Mouse (Mus musculus) heart, embryonic 16.5 days (tissue): ENCODE results near the gene Fam114a2. TPM values are rescaled to one million over a fixed set of nuclear protein-coding genes. Genes with fewer than 3 reads are reported as not detected.

Source experiments
- ATAC-seq: fragments of 200-750 bp; cut with Nextera tagmentation; replicated peaks from 2 replicates; pipeline ENCODE4 v1.8.0; 2017; ENCODE audit warnings: moderate number of reproducible peaks; ENCODE audit not compliant: insufficient read depth, low FRiP score; ENCODE audit errors: extremely low read depth
- H3K27ac ChIP-seq: fragments of 300-500 bp; sonication (generic); 2 replicates; pipeline ENCODE4 v1.5.1; 2014; ENCODE audit warnings: mild to moderate bottlenecking, low read length, control low read depth, moderate library complexity
- H3K27me3 ChIP-seq: fragments of 300-500 bp; sonication (generic); 2 replicates; pipeline ENCODE4 v1.6.1; 2014; ENCODE audit warnings: low read length, mixed read lengths; ENCODE audit not compliant: control insufficient read depth, insufficient read depth
- H3K36me3 ChIP-seq: fragments of 300-500 bp; sonication (generic); 2 replicates; pipeline ENCODE4 v1.6.1; 2014; ENCODE audit not compliant: control insufficient read depth, insufficient read depth
- H3K4me1 ChIP-seq: fragments of 300-500 bp; sonication (generic); 2 replicates; pipeline ENCODE4 v1.6.1; 2014; ENCODE audit warnings: low read length, mixed read lengths; ENCODE audit not compliant: control insufficient read depth, insufficient read depth
- H3K4me2 ChIP-seq: fragments of 300-500 bp; sonication (generic); 2 replicates; pipeline ENCODE4 v1.6.1; 2014; ENCODE audit warnings: low read depth, mild to moderate bottlenecking, control low read depth, low read length
- H3K4me3 ChIP-seq: fragments of 300-500 bp; sonication (generic); 2 replicates; pipeline ENCODE4 v1.5.1; 2014; ENCODE audit warnings: mild to moderate bottlenecking, control low read depth, low read length
- H3K9ac ChIP-seq: fragments of 300-500 bp; sonication (generic); 2 replicates; pipeline ENCODE4 v1.6.1; 2014; ENCODE audit warnings: low read length, control low read depth
- H3K9me3 ChIP-seq: fragments of 300-500 bp; sonication (generic); replicated peaks from 2 replicates; pipeline ENCODE4 v1.6.1; 2016; ENCODE audit warnings: low read length; ENCODE audit not compliant: control insufficient read depth
- WGBS: fragments of 180-500 bp; shearing (Covaris S2); extraction: QIAGEN DNeasy Blood & Tissue Kit; methylation state at CpG from one replicate; pipeline ENCODE4 v1.1.7; 2014; 5-methylcytosine and 5-hydroxymethylcytosine counted together
- polyA plus RNA-seq: library from polyadenylated mRNA; unstranded; fragments of >200 nt; fragmentation: Nextera tagmentation; extraction: Ambion mirVana; gene quantifications from 2 replicates; pipeline ENCODE4 v1.2.1, GENCODE M21; 2015

Fam114a2 gene
- polyA plus RNA-seq, 1 experiment from 2014 or later, result 65.3 TPM

DNA sequence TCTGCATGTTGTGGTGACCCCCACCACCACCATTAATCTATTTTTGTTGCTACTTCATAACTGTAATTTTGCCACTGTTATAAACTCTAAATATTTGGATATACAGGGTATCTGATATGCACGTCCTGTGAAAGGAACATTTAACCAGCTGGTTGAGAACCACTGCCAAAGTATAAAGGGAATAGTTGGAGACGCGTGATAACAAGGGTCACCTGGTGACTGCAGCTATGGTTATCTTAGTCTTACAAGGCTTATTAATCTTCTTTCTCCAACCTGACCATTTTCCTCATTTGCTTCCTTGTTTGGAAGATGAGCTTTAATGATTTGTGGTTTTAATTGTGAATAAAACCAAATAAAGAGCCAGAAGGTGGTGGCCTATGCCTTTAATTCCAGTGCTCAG, 5.0 kb upstream of the Fam114a2 start:
- no peak overlapping the region for H3K4me2 ChIP-seq
- H3K9me3 ChIP-seq, result no peaks in the 10 kb centered on the region
- no peak overlapping the region for H3K27ac ChIP-seq
- H3K9ac ChIP-seq, result no peak overlapping the region
- ATAC-seq, result no peak
- 0 out of 2 replicates have a peak, but pooled peaks cover under 1% of the 10 kb centered on the region for H3K36me3 ChIP-seq
- no peak overlapping the region for H3K4me3 ChIP-seq
- 83% methylated on average over 3 of the region's 3 CpGs for WGBS
- H3K4me1 ChIP-seq, result peaks cover 9% of the 10 kb centered on the region
- H3K27me3 ChIP-seq, result no peaks in the 10 kb centered on the region

- no peak for ATAC-seq
- Histone ChIP-seq H3K4me2 (no peak overlapping the region), H3K27ac (peak overlapping the region; percentile 12; the same call in 1 of the 2 replicates), H3K36me3 (no peaks in the 10 kb centered on the region), H3K27me3 (no peaks in the 10 kb centered on the region), H3K9me3 (no peaks in the 10 kb centered on the region), H3K9ac (no peak overlapping the region), H3K4me1 (peaks cover 15% of the 10 kb centered on the region), H3K4me3 (no peak overlapping the region)
- 84% methylated on average over 7 of the region's 7 CpGs for WGBS
These were observed 3.6 kb upstream of the Fam114a2 start for GRCm38 (mm10) chr11:57522046-57522445.

DNA sequence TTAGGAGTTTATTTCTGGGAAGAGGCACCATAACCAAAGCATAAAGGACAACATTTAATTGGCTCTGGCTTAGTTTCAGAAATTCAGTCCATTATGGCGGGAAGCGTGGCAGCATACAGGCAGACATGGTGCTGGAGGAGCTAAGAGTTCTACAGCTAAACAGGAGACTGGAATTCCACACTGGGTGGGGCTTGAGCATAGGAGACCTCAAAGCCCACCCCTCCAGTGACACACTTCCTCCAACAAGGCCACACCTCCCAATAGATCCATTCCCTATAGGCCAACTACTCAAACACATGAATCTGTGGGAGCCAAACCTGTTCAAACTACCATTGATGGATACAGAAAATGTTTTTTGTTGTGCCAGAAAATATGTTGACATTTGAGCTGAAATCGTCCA, 2.8 kb upstream of the Fam114a2 start:
- WGBS, result 89% methylated on average over 3 of the region's 3 CpGs
- no peak overlapping the region for H3K4me2 ChIP-seq
- no peak overlapping the region for H3K9ac ChIP-seq
- peaks cover 17% of the 10 kb centered on the region for H3K4me1 ChIP-seq
- no peak for ATAC-seq
- H3K4me3 ChIP-seq, result no peak overlapping the region
- H3K9me3 ChIP-seq, result no peaks in the 10 kb centered on the region
- no peak overlapping the region for H3K27ac ChIP-seq
- no peaks in the 10 kb centered on the region for H3K36me3 ChIP-seq
- H3K27me3 ChIP-seq, result no peaks in the 10 kb centered on the region

- H3K9ac ChIP-seq, result peak overlapping the region; percentile 94
- 76% methylated on average over 5 of the region's 5 CpGs for WGBS
- H3K27me3 ChIP-seq, result no peaks in the 10 kb centered on the region
- no peaks in the 10 kb centered on the region for H3K9me3 ChIP-seq
- H3K4me1 ChIP-seq, result peaks cover 14% of the 10 kb centered on the region
- H3K27ac ChIP-seq, result no peak overlapping the region
- ATAC-seq, result no peak
- no peaks in the 10 kb centered on the region for H3K36me3 ChIP-seq
- peak overlapping the region; percentile 79 for H3K4me2 ChIP-seq
- peak overlapping the region; percentile 99 for H3K4me3 ChIP-seq
These were observed 887 bp upstream of the Fam114a2 start for GRCm38 (mm10) chr11:57519304-57519703.

DNA sequence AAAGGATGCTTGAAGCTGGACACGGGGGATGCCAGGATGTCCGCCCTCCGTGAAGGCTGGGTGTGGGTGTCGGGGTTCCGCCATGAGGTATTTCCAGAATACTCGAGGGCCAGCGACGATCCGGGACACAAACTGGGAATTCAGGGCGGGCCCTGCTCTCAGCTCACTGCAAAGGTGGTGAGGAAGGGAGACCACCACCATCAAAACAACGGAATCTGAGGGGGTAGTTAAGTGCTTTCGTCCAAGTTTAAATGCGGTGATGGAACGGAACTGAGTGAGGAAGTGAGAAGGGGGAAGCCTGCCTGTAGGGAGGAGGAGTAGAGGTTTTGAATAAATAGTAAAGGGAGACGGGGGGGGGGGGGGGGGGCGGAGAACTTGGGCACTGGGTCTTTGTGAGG, 333 bp upstream of the Fam114a2 start:
- peak; percentile 14; the same call in 1 of the 2 replicates for ATAC-seq

GRCm38 (mm10) chr11:57516946-57517441, 1.4 kb downstream of the Fam114a2 start:
- no peak overlapping the region for H3K27ac ChIP-seq
- ATAC-seq, result no peak
- peaks cover 13% of the 10 kb centered on the region for H3K4me1 ChIP-seq
- H3K4me2 ChIP-seq, result no peak overlapping the region
- H3K27me3 ChIP-seq, result no peaks in the 10 kb centered on the region
- peaks cover 10% of the 10 kb centered on the region for H3K36me3 ChIP-seq
- H3K9me3 ChIP-seq, result no peaks in the 10 kb centered on the region
- no peak overlapping the region for H3K4me3 ChIP-seq
- 37% methylated on average over 5 of the region's 5 CpGs for WGBS
- H3K9ac ChIP-seq, result no peak overlapping the region

More for the DNA sequence above, 333 bp upstream of the Fam114a2 start:
- no peaks in the 10 kb centered on the region for H3K9me3 ChIP-seq
- H3K9ac ChIP-seq, result peak overlapping the region; percentile 94
- H3K36me3 ChIP-seq, result no peaks in the 10 kb centered on the region
- H3K4me1 ChIP-seq, result peaks cover 13% of the 10 kb centered on the region
- H3K4me2 ChIP-seq, result peak overlapping the region; percentile 79
- H3K27ac ChIP-seq, result peak overlapping the region; percentile 37; the same call in 1 of the 2 replicates
- peak overlapping the region; percentile 99 for H3K4me3 ChIP-seq
- under 1% methylated on average over 15 of the region's 16 CpGs for WGBS
- no peaks in the 10 kb centered on the region for H3K27me3 ChIP-seq

- Histone ChIP-seq H3K4me2 (no peak overlapping the region), H3K27me3 (no peaks in the 10 kb centered on the region), H3K9me3 (no peaks in the 10 kb centered on the region), H3K4me1 (peaks cover 13% of the 10 kb centered on the region), H3K4me3 (no peak overlapping the region), H3K27ac (no peak overlapping the region), H3K9ac (no peak overlapping the region), H3K36me3 (peaks cover 22% of the 10 kb centered on the region)
- 91% methylated on average over 5 of the region's 5 CpGs for WGBS
- ATAC-seq, result no peak
These were observed 3.2 kb downstream of the Fam114a2 start for GRCm38 (mm10) chr11:57515218-57515617.

DNA sequence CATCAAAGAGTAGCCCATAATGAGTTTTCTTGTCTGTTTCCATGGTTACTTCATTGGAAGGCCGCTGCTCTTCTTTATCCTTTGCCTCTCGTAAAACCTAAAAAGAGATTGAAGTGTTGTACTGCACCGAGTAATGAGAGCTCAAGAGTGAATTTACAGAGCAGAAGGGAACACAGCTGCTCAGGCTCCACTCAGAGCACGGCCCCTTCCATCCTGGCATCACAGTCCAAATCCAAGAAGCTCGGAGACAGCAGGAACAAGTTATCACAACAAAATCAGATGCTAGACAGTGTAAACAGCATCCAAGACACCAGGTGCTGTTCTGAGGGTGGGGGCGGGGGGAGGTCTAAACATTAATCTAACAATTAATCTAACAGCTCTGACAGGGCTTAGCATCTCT, 11.5 kb downstream of the Fam114a2 start:
- WGBS, result 79% methylated on average over 6 of the region's 6 CpGs
- H3K9ac ChIP-seq, result no peak overlapping the region
- no peaks in the 10 kb centered on the region for H3K27me3 ChIP-seq
- H3K4me2 ChIP-seq, result no peak overlapping the region
- ATAC-seq, result no peak
- H3K27ac ChIP-seq, result no peak overlapping the region
- H3K36me3 ChIP-seq, result peaks cover 51% of the 10 kb centered on the region
- H3K9me3 ChIP-seq, result no peaks in the 10 kb centered on the region
- H3K4me1 ChIP-seq, result peaks cover 7% of the 10 kb centered on the region
- H3K4me3 ChIP-seq, result no peak overlapping the region

- no peak overlapping the region for H3K9ac ChIP-seq
- peak; percentile 83 for ATAC-seq
- H3K27ac ChIP-seq, result peak overlapping the region; percentile 7; the same call in 1 of the 2 replicates
- no peaks in the 10 kb centered on the region for H3K27me3 ChIP-seq
- H3K4me1 ChIP-seq, result peaks cover 7% of the 10 kb centered on the region
- H3K9me3 ChIP-seq, result no peaks in the 10 kb centered on the region
- H3K4me3 ChIP-seq, result no peak overlapping the region
- 48% methylated on average over 5 of the region's 5 CpGs for WGBS
- H3K36me3 ChIP-seq, result peaks cover 44% of the 10 kb centered on the region
- no peak overlapping the region for H3K4me2 ChIP-seq
These were observed 15.3 kb downstream of the Fam114a2 start for GRCm38 (mm10) chr11:57503155-57503554.
